Mouse (Mus musculus) activated CD4-positive, CD25-positive, alpha-beta regulatory T cell, adult 4 months (primary cell): Measurements from ENCODE around the gene Sorbs1. TPM values are rescaled to one million over a fixed set of nuclear protein-coding genes. Genes with fewer than 3 reads are reported as not detected.

Experiments
- ATAC-seq: one replicate; pipeline ENCODE4 v1.8.0; 2017
- polyA plus RNA-seq, 2 experiments: library from polyadenylated mRNA; unstranded; fragments of 100-300 nt; shearing (Covaris generic); gene quantifications; one replicate each; pipeline ENCODE4 v1.2.1; 2017

Gene Sorbs1
- polyA plus RNA-seq, 2 experiments from 2014 or later, result 14.0 to 15.7 TPM

DNA sequence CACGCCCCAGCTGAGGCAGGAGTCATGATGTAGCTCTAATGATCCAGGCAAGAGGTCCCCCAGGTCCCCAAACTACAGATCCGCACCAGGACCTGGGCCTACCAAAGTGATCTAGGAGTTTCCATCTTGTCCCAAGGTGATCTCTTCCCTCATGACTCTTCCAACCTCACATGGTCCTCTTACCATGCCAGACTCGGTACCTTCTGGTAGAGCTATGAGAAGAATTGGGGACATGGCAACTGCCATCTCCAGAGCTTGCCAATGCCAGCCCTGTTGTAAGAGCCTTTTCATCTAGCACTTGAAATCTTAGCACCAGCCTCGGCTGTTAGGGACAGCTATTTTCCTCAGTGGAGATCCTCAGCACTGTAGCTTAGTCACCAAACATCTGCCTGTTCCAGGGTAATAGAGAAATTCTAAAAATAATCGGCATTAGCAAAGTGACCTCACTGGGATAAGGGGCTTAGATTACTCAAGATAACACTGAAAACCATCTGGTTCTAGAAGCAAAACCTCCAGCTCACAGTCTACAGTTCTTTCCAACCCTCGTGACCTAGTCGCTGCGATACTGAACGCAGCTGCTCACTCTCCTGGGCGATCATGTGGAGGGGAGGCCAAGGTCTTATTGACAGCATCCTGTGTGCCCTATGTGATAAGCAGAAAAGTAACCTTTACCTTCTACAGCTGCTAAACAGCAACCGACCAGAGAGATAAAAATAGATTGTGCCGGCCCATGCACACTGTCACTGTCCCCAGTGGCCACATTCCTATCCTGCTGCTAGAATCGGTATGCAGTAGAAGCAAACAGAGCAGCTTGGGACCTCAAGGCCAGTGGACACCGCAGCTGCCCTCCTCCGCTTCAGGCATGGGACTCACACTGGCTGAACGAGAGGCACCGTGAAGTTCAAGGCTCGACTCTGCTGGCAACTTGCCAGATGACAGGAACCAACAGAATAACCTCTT, 143.4 kb downstream of the Sorbs1 start:
- ATAC-seq, result no peak

DNA sequence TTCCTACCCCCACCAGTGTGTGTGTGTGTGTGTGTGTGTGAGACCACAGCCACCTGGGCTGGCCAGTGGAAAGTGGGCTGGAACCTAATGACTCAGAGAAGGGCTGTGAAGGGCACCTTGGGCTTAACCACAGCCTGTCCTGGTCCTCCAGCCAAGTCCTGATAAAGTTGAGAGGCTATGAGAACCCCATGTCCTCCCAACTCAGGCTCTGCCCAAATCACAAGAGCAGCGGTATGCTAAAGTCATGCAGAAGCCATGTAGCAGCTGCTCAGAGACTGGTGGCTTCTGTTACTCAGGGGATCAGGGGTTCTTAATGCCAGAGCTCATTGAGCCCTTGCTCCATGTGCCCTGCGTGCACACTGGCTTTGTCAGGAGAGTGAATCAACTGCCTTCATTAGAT, 145.1 kb downstream of the Sorbs1 start:
- ATAC-seq, result no peak

DNA sequence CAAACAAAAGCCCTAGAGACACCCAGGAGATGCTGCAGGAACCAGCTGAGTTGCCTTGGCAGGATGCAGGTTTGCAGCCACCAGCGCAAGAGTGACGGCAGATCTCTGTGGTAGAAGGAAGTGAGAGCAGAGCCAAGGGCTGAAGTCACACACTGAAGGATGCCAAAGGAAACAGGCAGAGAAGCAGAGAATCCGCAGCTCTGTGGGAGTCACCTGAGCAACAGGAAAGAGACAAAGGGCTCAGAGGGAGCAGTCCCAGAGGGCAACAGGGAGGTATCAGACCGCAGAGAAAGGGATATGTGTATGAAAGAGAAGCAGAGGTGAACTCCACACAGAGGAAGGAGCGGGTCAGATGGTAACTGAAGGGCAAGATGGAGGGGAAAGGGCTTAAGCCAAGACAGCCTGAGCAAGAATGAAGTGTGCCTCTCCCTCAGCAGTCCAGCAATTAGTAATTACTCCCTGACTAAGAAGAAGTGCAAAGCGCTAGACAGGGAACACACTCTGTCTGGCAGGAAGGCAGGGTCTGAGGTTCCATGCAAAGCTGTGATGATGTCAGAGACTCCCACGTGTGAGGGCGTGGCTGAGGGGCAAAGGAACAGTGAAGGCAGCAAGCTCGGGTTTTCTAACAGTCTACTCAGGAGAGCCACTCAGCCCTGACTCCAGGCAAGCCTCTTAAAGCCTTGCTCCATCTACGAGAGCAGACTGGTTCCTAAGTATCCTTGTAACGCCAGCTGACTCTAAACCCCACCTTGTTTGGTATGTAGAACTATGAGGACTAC, 147.2 kb downstream of the Sorbs1 start:
- peak; percentile 92 for ATAC-seq

DNA sequence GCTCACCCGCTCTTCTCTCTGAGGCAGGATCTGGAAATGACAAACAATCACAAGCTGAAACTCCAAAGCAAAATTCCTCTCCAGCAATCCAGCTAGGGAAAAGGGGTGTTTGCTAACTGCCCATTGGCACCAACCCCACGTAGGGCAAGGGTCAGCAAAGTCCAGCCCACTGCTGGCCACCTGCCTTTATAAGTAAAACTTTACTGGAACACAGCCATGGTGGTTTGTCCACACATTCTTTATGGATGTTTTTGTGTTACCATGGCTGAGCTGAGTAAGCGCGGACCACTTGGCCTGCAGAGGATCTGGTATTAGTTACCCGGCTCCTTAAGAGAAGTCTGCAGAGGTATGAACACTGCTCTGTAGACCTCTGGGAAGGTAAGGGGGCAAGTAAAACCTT, 148.4 kb downstream of the Sorbs1 start:
- ATAC-seq, result no peak

DNA sequence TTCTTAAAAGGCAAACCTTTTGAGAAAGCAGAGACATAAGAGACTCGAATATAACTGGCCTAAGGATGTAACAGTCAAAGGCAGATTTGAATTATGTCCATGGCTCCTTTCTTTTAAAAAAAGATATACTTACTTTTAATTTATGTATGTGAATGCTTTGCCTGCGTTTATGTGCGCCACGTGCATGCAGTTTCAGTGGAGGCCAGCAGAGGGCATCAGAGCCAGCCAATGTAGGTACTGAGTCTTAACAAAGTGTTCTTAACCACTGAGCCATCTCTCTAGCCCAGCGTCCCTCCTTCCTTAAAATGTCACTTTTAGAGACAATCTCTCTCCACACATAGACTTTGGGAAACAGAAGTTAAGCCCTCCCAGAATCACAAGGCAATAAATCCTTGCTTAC, 150.1 kb downstream of the Sorbs1 start:
- no peak for ATAC-seq

GRCm38 (mm10) chr19:40362203-40362865, 151.2 kb downstream of the Sorbs1 start:
- no peak for ATAC-seq

DNA sequence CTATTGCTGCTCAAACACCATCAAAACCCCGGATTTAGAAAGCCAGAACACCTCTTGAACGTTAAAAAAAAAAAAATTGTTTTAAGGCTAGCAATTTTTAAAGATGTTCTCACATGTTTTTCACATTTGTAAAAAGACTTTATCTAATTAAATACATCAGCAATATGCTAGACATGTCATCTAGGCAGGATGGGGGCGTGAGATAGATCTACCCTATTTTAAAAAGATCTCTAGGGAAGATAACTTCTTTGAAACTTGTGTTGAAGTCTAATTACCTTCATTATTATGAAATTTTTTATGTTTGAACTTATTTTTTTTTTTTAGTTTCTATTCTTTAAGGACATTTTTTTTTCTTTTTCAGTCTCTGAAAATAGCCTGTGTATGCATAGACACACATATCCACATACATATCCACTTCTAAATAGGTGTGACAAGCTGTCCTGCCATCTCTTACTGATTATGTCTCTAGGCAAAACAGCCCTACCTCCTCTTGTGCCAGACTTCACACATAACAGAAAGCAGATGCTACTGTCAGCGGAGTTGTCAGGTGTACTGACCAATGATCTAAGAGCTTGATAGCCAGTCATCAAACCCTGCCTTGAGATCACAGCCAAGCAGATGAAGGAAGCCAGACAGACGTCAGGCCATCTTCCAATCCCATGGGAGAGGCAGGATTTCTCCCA, 153.7 kb downstream of the Sorbs1 start:
- peak; percentile 23 for ATAC-seq

DNA sequence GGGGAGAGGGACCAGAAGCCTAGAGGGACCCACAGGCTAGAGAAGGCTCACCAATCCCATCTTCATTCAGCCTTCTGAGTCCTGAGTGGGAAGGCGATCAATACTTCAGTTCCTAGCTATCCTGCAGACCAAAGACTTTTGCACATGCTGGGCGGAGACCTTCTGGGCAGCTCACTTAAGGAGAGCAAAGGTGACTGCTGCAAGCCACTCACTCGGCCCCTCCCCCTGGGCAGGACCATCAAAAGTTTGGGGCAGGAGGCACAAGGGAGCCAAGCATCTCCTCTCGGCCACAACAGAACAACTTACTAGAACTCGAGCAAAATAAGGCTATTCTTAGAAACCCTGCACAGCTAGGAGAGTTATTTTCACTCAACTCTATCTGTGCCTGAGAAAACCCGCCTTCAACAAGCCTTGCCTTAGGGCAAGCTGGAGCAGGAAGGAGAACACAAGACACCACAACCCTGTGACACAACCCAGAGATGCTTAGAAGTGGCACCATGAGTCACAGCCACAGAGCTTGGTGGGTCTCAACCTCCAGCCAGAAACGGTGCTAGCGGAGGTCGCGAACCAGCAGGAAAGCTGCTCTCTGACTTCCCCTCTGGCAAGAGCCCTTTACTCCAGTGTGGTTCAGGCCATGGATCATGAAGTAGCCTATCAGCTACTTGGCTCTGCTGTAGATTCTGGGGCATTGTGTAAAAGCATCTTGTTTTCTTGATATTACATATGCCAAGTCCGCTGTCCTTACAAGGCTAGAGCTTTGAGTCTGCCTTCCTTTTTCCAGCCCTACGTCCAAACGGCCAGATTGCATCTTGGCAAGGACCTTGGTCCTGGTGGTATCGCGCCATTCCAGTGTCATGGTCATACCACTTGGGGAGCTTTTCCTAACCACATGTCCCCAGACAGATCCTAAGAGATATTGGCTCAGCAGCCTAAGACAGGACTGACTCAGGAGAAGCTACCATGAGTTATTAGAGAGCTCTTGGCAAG, 156.8 kb downstream of the Sorbs1 start:
- ATAC-seq, result no peak

DNA sequence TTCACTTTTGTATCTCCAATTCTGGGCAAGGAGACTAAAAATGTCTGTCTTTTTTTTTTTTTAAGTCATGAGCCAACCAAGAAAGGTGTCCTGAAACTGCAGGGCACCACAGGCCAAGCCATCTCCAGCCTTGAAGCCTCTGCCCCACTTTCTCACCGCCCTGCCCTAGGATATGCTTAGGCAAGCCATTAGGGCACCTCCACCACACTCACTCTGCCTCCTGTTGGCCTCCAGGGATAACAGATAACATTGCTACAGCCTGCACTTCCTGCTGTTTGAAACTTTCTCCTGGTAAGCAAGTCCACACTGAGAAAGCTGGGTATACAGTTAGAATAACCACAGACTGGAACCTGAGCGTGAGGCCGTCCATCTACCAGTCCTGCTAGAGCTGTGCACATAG, 158.5 kb downstream of the Sorbs1 start:
- no peak for ATAC-seq

DNA sequence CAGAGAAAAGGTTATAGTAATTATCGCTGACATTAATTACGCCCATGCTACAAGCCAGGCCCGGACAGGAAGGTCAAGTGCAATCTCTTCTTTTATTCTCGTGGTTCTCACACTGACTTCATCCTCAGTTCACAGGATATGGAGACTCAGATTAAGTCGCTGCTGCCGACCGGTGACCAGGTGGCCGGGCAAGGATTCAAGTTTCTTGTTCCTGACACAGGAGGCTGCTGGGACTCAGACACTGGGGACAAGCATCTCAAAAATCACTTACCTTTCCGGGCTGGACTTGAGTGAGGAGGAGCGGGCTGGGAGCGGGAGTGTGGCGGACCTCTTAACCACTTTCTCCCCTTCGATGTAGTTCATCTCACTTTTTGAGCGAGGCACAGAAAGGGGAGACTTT, 161.6 kb downstream of the Sorbs1 start:
- no peak for ATAC-seq

DNA sequence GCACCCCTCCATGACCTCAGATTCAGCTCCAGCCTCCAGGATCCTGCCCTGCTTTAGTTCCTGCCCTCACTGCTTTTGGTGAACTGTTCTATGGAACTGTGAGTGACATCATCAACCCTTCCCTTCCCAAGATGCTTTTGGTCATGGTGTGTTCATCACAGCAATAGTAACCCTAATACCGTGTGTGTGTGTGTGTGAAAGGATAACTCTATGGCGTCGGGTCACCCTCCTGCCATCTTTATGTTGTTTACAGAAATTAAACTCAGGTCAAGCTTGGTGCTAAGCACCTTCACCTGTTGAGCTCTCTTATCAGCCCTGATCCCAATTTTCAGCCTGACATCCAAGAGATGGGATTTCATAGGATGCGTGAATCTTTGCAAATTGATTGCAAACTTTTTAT, 162.7 kb downstream of the Sorbs1 start:
- no peak for ATAC-seq

DNA sequence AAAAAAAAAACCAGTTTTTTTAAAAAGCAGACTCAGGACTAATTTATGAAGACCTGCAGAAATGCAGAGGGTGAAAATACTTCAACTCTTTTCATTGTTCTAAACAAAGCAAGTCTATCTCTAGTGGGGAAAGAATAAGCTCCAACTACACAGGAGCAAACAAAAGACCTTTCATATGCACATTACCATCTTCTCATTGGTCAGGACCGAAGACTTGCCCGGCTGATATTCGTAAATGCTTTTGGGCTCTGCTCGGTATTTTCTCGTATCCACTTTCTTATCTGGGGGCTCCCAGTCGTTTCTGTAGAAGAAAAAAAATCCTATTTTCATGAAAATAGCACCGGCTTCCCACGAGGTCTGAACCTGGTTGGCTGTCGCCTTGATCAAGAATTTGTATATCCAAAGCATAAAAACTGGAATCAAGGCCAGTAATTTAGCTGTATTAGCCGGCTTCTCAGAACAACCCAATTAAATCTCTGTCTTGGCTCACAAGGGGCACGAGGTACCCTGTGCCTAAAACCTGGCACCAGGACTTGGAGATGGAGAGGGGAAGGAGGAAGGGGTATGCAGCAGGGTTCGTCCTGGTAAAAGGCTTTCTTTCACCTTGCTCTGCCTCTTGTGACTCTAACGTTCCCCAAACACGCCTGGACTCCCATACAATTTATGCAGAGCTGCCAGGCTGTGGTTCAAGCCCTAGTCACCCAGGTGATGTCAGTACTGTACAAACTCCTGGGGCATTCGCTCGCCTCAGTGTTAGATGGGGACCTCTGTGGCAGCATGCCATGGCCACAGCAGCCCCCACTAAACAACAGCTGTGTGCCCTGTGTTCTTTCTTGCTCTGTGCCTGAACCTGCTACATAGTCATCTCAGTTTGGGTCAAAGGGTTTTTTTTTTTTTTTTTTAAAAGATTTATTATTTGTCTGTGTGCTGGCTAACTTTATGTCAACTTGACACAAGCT, 163.6 kb downstream of the Sorbs1 start:
- no peak for ATAC-seq

GRCm38 (mm10) chr19:40349281-40349680, 164.3 kb downstream of the Sorbs1 start:
- no peak for ATAC-seq

DNA sequence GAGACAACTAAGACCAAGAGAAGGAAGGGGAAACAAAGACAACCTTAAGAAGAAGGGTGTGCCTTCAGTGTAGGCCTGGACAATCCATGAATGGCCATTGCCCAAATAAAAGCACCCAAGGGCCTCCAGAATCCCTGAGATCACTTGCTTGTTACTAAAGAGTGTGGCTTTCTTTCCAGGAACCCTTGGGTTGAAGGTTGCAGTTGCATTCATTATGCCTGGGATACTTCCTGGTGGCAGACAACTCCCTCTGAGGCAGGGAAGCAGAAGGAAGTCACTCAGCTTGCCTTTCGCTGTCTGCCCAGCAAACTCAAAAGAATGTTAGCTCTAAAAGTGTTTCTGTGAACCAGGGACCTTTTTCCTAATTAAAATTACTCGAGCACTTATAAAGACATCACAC, 164.9 kb downstream of the Sorbs1 start:
- no peak for ATAC-seq

GRCm38 (mm10) chr19:40348175-40348574, 165.4 kb downstream of the Sorbs1 start:
- no peak for ATAC-seq

DNA sequence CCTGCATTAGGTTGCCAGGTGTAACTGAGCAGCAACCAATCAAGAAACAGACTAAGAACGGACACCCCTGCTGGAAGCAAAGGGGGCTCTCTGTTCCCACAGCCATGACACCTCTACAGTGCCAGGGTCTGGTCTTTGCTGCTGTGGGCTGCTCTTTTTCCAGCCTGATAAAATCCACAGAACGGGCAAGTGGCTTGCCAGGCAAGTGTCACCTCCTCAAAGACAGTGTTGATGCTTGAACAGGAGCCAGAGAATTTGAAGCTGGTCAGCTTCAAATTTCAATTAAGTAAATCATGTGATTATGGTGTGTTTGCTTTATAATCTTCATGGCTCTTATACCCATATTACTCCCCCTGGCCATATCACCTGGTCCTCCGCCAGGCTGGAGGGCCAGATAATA, 166.7 kb downstream of the Sorbs1 start:
- ATAC-seq, result no peak

- no peak for ATAC-seq
Observed at GRCm38 (mm10) chr19:40346232-40346844, 167.2 kb downstream of the Sorbs1 start.

DNA sequence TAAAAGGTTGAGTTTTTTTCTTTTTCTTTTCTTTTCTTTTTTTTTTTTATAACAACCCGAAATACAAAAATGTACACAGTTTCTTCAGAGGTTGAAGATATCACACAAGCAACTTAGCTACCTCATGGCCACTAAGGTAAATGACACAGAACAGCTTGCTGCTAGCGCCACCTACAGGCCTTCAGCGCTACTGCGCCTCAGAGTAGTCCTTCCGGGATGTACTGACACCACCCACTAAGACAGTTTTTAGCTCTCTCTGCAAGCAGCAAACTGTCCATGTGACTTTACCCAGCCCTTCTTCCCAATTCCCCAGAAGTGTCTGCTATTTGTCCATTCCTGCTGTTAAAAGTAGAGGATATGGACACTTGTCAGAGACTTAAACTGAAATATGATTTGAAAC, 167.9 kb downstream of the Sorbs1 start:
- peak; percentile 90 for ATAC-seq

- peak; percentile 68 for ATAC-seq
Observed at GRCm38 (mm10) chr19:40343018-40343417, 170.6 kb downstream of the Sorbs1 start.

DNA sequence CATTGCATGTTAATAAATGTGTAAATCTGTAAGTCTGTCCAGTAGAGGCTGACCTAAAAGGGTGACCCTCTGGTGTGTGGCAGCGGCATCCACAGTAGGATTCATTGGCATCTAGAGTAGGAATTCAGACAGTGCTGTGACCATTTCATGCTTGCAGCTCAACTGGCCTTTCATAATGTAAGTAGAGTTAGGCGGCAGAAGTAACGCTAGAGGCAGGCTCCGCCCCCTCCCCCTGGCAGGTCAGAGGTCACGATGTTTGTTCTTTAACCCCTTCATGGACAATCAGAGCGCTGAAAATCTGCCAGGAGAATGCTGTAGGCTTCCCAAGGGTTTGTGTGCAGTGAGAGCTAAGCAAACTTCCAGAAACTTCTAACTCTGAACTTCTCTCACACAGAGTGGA, 172.4 kb downstream of the Sorbs1 start:
- no peak for ATAC-seq
